Mouse (Mus musculus): ENCODE results near the gene Gm12258.
A peak's percentile ranks its signal among the peaks of the same experiment; 100 is the strongest.

Gene Gm12258

GRCm38 (mm10) chr11:58903511-58904409, 56.8 kb downstream of the Gm12258 start, which contains the start of gene Zfp39:
Gene Zfp39 (minus strand): TSS chr11:58904225.
- DNase-seq = peak; percentile 97

GRCm38 (mm10) chr11:58904410-58904718, 57.4 kb downstream of the Gm12258 start:
- DNase-seq = no peak

- DNase-seq = peak; percentile 46
Observed at GRCm38 (mm10) chr11:58904838-58905237, 57.9 kb downstream of the Gm12258 start.

Data from cerebellum, adult 9-10 months (tissue).